Mouse (Mus musculus) left cerebral cortex, postnatal 36 days (tissue): Measurements from ENCODE around the gene Pgrmc1. TPM values are rescaled to one million over a fixed set of nuclear protein-coding genes. Genes with fewer than 3 reads are reported as not detected.
A peak's percentile ranks its signal among the peaks of the same experiment; 100 is the strongest.

ENCODE experiments used
- DNase-seq, 2 experiments: peaks; one replicate each; pipeline ENCODE4 v3.0.0; 2021 to 2022; ENCODE audit warnings: low spot score in 2 of 2, mixed read lengths in 1 of 2
- intact Hi-C: fragments of 180-260 bp; cut with DNase I; formaldehyde crosslinking; loops from one replicate; pipeline ENCODE4 v1.15.1; 2025
- total RNA-seq, 2 experiments: library from RNA; stranded (reverse); gene quantifications; 2 replicates each; pipeline ENCODE4 v1.2.3; 2021

Pgrmc1 gene
- total RNA-seq, 2 experiments from 2014 or later = 279 to 291 TPM

DNA sequence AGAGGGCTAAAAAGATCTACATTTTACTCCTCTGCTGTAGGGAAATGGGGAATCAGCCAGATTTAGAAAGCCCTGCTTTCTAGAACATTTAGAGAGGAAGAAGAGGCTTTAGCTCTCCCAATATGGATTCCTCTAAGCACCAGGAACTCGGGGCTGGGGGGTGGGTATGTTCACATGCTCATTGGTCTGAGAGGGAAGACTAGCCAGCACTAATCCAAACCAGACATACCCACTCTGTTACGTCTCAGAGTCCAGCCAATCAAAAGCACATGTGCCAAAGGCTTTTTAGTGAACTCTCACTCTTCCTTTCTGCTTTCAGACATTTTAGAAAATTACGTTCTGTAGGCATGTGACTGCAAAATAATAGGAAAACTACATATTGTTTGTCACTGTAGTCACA is 1.6 kb downstream of the Pgrmc1 start:
- intact Hi-C loops = no loop called here
- no peak for DNase-seq

DNA sequence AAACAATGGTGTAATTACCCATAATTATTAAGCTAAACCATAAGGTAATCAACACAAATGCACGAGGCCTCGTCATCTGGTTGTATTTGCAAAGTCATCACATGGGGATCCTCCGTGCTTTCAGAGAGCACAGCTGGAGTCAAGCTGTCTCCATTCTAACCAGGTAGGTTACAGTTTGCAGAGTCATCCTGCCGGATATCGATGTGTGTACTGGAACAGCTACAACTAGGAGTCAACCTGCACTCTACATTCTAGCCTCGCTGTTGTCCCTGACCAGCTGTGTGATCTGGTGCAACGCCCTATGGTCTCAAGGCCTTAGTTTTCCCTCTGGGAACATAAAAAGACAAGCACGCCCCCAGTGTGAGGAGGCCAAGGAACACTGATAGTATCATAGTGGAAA is 2.1 kb downstream of the Pgrmc1 start:
- intact Hi-C loops = no loop called here
- DNase-seq = no peak

DNA sequence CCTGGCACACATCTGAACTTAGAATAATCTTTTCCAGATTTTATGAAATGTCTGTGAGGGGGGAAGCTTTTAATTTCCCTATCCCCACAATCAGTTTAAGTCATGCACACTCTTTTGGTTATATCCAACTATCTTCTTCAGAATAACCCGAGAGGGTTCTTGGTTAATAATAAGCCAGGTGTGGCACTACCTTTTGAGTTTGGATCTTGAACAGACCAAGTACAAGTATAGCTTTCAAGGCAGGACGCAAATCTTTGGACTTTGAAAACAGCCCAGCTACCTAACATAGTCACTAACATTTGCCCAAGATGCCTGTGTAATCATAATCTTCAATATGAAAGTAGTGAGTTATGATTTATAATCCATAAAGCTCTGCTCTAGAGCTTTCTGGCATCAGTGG is 4.9 kb downstream of the Pgrmc1 start:
- no peak for DNase-seq
- intact Hi-C loops = no loop called here

DNA sequence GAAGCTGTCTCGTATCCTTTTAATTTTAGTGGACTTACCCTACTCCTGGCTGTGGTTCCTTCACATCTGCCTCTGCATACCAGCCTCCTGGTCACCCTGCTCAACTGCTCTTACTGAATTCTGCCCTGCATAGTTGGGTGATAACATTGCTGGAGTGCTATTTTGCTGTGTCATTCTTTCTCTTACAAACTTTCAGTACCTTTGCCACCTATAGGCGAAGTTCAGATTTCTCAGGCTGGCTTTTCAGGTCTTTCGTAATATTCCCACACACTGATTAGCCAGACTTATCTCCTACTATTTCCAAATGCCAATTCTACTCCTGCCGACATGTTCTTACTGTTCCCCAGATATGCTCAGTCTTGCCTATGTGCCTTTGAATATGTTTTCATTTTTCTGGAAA is 6.0 kb downstream of the Pgrmc1 start:
- DNase-seq = no peak
- intact Hi-C loops = no loop called here

DNA sequence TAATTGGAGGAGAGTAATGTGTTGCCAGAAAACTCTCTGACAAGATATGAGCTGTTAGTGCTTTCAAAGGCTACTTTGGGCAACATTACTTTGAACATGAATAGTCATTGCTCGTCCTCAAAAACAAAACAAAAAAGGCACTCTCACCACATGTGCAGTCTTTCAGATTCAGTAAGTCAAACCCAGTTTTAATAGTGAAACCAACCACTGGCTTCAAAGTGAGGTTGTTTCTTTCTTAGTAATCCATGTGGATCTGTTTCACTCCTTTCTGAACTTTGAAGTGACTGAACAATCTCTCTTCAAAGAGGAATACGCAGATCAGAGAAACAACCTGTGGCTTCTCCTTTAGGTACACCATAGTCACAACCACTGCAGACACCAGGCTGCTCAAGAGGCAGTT is 11.1 kb downstream of the Pgrmc1 start:
- no peak for DNase-seq
- intact Hi-C loops = no loop called here

DNA sequence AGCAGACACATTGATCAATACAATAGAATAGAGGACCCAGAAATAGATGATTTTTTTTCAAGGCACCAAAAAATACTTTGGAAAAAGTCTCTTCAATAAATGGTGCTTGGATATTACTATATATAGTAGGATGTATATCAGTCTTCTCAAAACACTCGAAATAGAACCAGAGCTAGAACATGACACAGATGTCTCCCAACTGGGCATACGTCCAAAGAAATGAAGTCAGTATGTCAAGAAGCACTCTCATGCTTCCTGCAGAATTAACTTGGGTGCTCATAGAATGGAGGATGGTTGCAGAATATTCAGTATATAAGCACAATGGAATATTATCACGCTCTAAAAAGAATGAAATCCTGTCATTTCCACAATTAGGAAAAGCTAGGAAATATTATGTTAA is 30.1 kb downstream of the Pgrmc1 start:
- intact Hi-C loops = no loop called here
- DNase-seq = no peak

DNA sequence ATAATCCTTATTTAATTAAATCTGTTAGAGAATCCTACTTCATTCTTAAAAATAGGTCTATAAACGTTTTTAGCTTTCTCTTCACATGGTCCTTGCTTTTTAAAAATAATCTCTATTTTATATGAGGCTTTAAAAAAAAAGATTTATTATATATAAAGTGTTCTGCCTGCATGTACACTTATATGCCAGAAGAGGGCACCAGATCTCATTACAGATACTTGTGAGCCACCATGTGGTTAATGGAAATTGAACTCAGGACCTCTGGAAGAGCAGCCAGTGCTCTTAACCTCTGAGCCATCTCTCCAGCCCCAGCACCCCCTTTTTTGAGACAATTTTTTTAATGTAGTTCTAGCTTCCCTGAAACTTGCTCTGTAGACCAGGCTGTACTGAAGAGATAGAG is 32.8 kb downstream of the Pgrmc1 start:
- intact Hi-C loops = no loop called here

DNA sequence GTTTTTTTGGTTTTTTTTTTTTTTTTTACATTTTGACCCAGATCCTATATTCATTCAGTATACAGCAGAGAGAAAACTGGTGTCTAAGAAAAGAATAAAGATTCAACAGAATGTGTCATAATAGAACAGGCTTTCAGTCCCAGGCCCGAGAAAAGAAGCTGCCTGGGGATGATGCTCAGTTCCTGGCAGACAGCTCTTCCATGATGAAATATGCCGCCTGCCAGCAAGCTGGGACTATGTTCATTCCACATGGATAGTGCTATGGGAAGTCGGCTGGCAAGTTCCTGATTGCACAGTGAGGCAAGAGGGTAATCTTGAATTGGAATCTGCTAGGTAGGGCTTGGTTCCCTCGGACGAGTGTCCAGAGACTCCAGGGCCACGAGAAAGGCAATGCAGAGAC is 42.0 kb downstream of the Pgrmc1 start:
- peak; percentile 10 to 24 for DNase-seq
- intact Hi-C loops = loop anchor here (5.0 kb wide), 1 partner anchor 107 kb away; no protein-coding TSS in a partner anchor

More for the DNA sequence above, 32.8 kb downstream of the Pgrmc1 start:
- DNase-seq = no peak

DNA sequence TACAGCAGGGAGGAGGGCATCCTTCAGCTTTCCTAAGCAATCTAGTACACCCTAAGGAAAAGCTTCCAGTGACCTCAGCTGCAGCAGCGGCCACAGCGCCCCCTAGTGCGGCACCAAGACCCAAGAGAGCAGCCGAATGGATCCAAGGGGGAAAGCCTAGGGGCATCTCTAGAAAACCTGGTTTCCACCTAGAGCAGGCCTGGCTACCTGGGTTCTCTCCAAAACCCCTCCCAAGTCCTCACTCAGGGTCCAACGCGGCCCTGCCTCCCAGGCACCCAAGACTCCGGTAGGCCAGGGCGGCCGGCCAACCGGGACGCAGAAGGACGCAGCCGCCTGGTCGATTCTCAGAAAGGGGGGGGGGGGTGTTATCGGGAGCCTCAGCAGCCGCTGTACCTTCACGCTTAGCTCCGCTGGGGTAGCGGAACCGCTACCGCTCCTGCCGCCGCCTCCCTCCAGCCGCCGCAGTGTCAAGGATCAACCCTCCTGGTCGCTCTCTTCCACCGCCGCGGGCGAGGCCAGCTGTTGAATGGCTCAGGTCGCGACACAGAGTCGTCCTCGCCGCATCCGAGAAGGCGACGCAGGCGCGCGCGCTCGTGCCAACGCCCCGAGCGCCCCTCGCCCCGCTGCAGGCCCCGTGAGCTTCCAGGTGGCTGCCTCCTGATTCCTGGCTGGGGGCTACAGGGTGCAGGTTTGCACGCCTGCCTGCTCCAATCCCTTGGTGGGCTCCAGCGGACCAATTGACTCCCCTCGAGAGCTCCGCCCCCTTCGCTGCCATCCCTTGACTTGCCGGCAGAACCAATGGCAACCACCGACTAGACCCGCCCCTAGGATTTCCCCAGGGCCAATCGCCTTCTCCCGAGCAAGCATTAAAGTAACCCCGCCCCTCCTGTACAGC is 46.9 kb downstream of the Pgrmc1 start, which contains the start of gene Akap17b:
Gene Akap17b (minus strand): TSS at position 739 of the 895 bp plus-strand sequence.
- peak; percentile 76 for DNase-seq
- intact Hi-C loops = loop anchor here (5.0 kb wide), 1 partner anchor 102 kb away; no protein-coding TSS in a partner anchor

Other genes with a start within 250 kb of the Pgrmc1 start
- not detected for gene Gm6268, start 196.9 kb upstream of the Pgrmc1 start, total RNA-seq
- gene Gm14569, start 106.4 kb upstream of the Pgrmc1 start, total RNA-seq = not detected
- gene Akap17b, start 47.2 kb downstream of the Pgrmc1 start, total RNA-seq = 10 to 100 TPM; 10.4 to 11.9 TPM
- gene Slc25a43, start 145.5 kb downstream of the Pgrmc1 start, total RNA-seq = under 1 TPM; 0.35 to 0.48 TPM
- gene Slc25a5, start 197.4 kb downstream of the Pgrmc1 start, total RNA-seq = 100 to 1,000 TPM; 312 to 340 TPM